Mouse (Mus musculus) midbrain, embryonic 12.5 days (tissue): Measurements from ENCODE around the gene Sash1. TPM values are rescaled to one million over a fixed set of nuclear protein-coding genes. Genes with fewer than 3 reads are reported as not detected.

Experiments
- ATAC-seq: fragments of 200-750 bp; cut with Nextera tagmentation; 2 replicates; pipeline ENCODE4 v1.8.0; 2017; ENCODE audit warnings: low read depth, moderate TSS enrichment, moderate library complexity; ENCODE audit not compliant: low FRiP score
- H3K27ac ChIP-seq: fragments of 300-500 bp; sonication (generic); replicated peaks from 2 replicates; pipeline ENCODE4 v1.5.1; 2016; ENCODE audit warnings: mild to moderate bottlenecking
- H3K27me3 ChIP-seq: fragments of 300-500 bp; sonication (generic); 2 replicates; pipeline ENCODE4 v1.6.1; 2016; ENCODE audit warnings: mild to moderate bottlenecking
- H3K36me3 ChIP-seq: fragments of 300-500 bp; sonication (generic); 2 replicates; pipeline ENCODE4 v1.6.1; 2016
- H3K4me1 ChIP-seq: fragments of 300-500 bp; sonication (generic); 2 replicates; pipeline ENCODE4 v1.6.1; 2016
- H3K4me2 ChIP-seq: fragments of 300-500 bp; sonication (generic); replicated peaks from 2 replicates; pipeline ENCODE4 v1.6.1; 2016; ENCODE audit warnings: mild to moderate bottlenecking, moderate library complexity
- H3K4me3 ChIP-seq: fragments of 300-500 bp; sonication (generic); 2 replicates; pipeline ENCODE4 v1.5.1; 2016; ENCODE audit warnings: mild to moderate bottlenecking
- H3K9ac ChIP-seq: fragments of 300-500 bp; sonication (generic); replicated peaks from 2 replicates; pipeline ENCODE4 v1.6.1; 2016; ENCODE audit warnings: mild to moderate bottlenecking, moderate library complexity
- H3K9me3 ChIP-seq: fragments of 300-500 bp; sonication (generic); 2 replicates; pipeline ENCODE4 v1.6.1; 2016; ENCODE audit warnings: mild to moderate bottlenecking
- WGBS: fragments of 180-500 bp; shearing (Covaris S2); methylation state at CpG from one replicate; pipeline ENCODE4 v1.1.7; 2016; 5-methylcytosine and 5-hydroxymethylcytosine counted together
- polyA plus RNA-seq: library from polyadenylated mRNA; unstranded; fragments of >200 nt; fragmentation: Nextera tagmentation; extraction: Ambion mirVana; gene quantifications from 2 replicates; pipeline ENCODE4 v1.2.1, GENCODE M21; 2016

Sash1 gene
- polyA plus RNA-seq, 1 experiment from 2014 or later, result 6.8 TPM

- ATAC-seq, result no peak
- Histone ChIP-seq H3K36me3 (no peaks in the 10 kb centered on the region), H3K9ac (no peak overlapping the region), H3K9me3 (no peaks in the 10 kb centered on the region), H3K27me3 (no peaks in the 10 kb centered on the region), H3K4me2 (no peak overlapping the region), H3K4me1 (peaks cover 22% of the 10 kb centered on the region), H3K4me3 (no peak overlapping the region), H3K27ac (no peak overlapping the region)
- WGBS, result 97% methylated on average over 9 of the region's 9 CpGs
Measured at GRCm38 (mm10) chr10:8807581-8807980, 78.3 kb downstream of the Sash1 start.

DNA sequence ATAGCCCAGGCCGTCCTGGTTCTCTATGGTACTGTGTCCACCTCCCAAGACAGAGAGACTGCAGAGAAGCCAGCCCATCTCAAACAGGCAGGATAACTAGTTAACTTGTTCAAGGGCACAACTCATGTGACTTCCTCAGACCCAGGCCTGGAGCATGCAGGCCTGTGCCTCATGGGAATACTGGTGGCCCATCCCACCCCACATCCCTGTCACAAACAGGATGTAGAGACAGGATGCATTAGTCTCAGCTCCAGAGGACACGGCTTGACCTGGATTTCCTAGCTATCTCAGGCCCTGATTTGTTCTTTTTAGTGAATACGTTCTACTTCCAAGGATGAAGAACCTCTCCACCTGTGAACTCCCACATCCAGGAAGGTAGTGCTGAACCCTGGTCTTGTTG lies 80.5 kb downstream of the Sash1 start:
- no peaks in the 10 kb centered on the region for H3K27me3 ChIP-seq
- no peak overlapping the region for H3K4me3 ChIP-seq
- no peak overlapping the region for H3K27ac ChIP-seq
- H3K4me2 ChIP-seq, result no peak overlapping the region
- H3K9me3 ChIP-seq, result no peaks in the 10 kb centered on the region
- no peak for ATAC-seq
- H3K36me3 ChIP-seq, result no peaks in the 10 kb centered on the region
- WGBS, result 94% methylated on average over 3 of the region's 3 CpGs
- peaks cover 30% of the 10 kb centered on the region for H3K4me1 ChIP-seq
- H3K9ac ChIP-seq, result no peak overlapping the region

GRCm38 (mm10) chr10:8804292-8804691 lies 81.6 kb downstream of the Sash1 start:
- WGBS, result 31% methylated on average over 8 of the region's 8 CpGs
- Histone ChIP-seq H3K27me3 (no peaks in the 10 kb centered on the region), H3K4me1 (peaks cover 28% of the 10 kb centered on the region), H3K9ac (no peak overlapping the region), H3K4me3 (no peak overlapping the region), H3K4me2 (no peak overlapping the region), H3K27ac (0 out of 2 replicates have a peak overlapping the region, but pooled peaks have one; percentile 21), H3K9me3 (0 out of 2 replicates have a peak, but pooled peaks cover 1% of the 10 kb centered on the region), H3K36me3 (0 out of 2 replicates have a peak, but pooled peaks cover 2% of the 10 kb centered on the region)
- ATAC-seq, result peak; percentile 72

GRCm38 (mm10) chr10:8801719-8802347 lies 84.0 kb downstream of the Sash1 start:
- no peaks in the 10 kb centered on the region for H3K27me3 ChIP-seq
- 0 out of 2 replicates have a peak, but pooled peaks cover 4% of the 10 kb centered on the region for H3K9me3 ChIP-seq
- H3K27ac ChIP-seq, result 0 out of 2 replicates have a peak overlapping the region, but pooled peaks have one; percentile 9
- WGBS, result 76% methylated on average over 12 of the region's 12 CpGs
- no peak overlapping the region for H3K4me3 ChIP-seq
- H3K9ac ChIP-seq, result no peak overlapping the region
- H3K4me1 ChIP-seq, result peaks cover 28% of the 10 kb centered on the region
- no peak for ATAC-seq
- 0 out of 2 replicates have a peak, but pooled peaks cover 9% of the 10 kb centered on the region for H3K36me3 ChIP-seq
- H3K4me2 ChIP-seq, result peak overlapping the region; percentile 28; the same call in 1 of the 2 replicates

DNA sequence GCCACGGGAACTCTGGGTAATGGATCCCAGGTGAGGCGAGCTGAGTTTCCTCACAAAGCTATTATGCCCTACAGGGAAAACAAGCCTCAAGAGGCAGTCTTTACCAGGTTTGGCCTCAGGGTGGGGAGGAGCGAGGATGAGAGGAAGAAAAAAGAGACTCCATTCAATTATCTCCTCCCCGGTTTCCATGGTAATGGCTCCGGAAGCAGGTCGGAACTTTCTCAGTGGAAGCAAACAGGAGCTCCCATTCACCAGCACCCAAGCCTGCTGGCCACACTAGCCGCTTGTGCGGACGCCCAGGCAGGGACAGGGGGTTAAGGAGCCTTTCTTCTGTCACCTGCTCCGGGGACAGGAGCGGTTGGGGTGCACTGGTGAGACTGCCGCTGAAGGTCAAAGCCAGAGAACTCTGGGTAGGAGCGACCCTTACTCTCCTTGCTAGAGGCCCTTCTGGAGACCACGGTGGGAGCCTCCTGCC lies 84.7 kb downstream of the Sash1 start:
- WGBS, result 20% methylated on average over 14 of the region's 14 CpGs
- peak overlapping the region; percentile 28 for H3K4me2 ChIP-seq
- H3K36me3 ChIP-seq, result 0 out of 2 replicates have a peak, but pooled peaks cover 9% of the 10 kb centered on the region
- H3K9me3 ChIP-seq, result 0 out of 2 replicates have a peak, but pooled peaks cover 4% of the 10 kb centered on the region
- no peak overlapping the region for H3K9ac ChIP-seq
- 0 out of 2 replicates have a peak overlapping the region, but pooled peaks have one; percentile 9 for H3K27ac ChIP-seq
- no peak overlapping the region for H3K4me3 ChIP-seq
- no peaks in the 10 kb centered on the region for H3K27me3 ChIP-seq
- peaks cover 28% of the 10 kb centered on the region for H3K4me1 ChIP-seq
- peak; percentile 45 for ATAC-seq

DNA sequence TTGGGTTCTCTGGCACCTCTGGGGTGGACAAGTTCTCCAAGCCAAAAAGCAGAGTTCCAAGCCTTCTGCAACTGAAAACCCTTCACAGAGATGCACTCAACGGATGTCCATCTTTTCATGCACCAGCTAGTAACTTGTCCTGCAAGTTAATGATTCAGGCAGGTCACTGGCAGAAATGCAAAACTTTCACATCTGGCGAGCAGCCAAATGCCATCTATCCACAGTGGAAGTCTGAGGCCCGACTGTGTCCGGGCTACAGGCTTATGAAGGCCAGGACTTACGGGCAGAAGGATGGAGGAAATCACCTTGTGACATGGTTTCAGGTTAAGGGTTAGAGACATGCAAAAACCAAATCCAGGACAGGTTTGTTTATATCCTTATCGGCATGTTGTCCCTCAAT lies 88.0 kb downstream of the Sash1 start:
- H3K27ac ChIP-seq, result no peak overlapping the region
- ATAC-seq, result no peak
- 0 out of 2 replicates have a peak, but pooled peaks cover 9% of the 10 kb centered on the region for H3K36me3 ChIP-seq
- 0 out of 2 replicates have a peak, but pooled peaks cover 4% of the 10 kb centered on the region for H3K9me3 ChIP-seq
- H3K4me1 ChIP-seq, result peaks cover 15% of the 10 kb centered on the region
- 90% methylated on average over 6 of the region's 6 CpGs for WGBS
- H3K27me3 ChIP-seq, result no peaks in the 10 kb centered on the region
- H3K4me2 ChIP-seq, result no peak overlapping the region
- no peak overlapping the region for H3K4me3 ChIP-seq
- no peak overlapping the region for H3K9ac ChIP-seq

DNA sequence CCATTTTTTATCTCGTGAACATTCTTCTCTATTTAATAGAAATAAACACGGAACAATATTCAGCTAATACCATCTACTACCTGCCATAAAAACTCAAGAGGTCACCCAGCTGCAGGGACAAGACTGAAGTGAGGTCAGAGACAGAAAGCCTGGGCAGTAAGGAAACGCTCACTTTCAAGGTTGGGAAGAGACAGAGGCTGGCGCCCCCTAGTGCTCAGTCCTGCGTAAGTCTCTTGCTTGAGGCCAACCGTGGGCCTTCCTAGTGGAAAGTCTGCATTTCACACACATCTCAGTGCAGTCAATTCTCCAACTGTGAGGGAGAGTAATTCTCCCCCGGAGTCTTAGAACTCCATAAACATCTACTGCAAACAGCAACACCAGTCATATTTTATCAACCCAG lies 90.5 kb downstream of the Sash1 start:
- Histone ChIP-seq H3K36me3 (0 out of 2 replicates have a peak, but pooled peaks cover 9% of the 10 kb centered on the region), H3K27ac (no peak overlapping the region), H3K4me1 (no peaks in the 10 kb centered on the region), H3K9ac (no peak overlapping the region), H3K27me3 (no peaks in the 10 kb centered on the region), H3K9me3 (0 out of 2 replicates have a peak, but pooled peaks cover 4% of the 10 kb centered on the region), H3K4me3 (no peak overlapping the region), H3K4me2 (no peak overlapping the region)
- 39% methylated on average over 7 of the region's 7 CpGs for WGBS
- ATAC-seq, result peak; percentile 51; the same call in 1 of the 2 replicates

GRCm38 (mm10) chr10:8792412-8792811 lies 93.5 kb downstream of the Sash1 start:
- no peaks in the 10 kb centered on the region for H3K4me1 ChIP-seq
- H3K4me3 ChIP-seq, result no peak overlapping the region
- 72% methylated on average over 5 of the region's 5 CpGs for WGBS
- no peak overlapping the region for H3K4me2 ChIP-seq
- ATAC-seq, result peak; percentile 58
- H3K36me3 ChIP-seq, result no peaks in the 10 kb centered on the region
- H3K27me3 ChIP-seq, result no peaks in the 10 kb centered on the region
- no peak overlapping the region for H3K27ac ChIP-seq
- no peaks in the 10 kb centered on the region for H3K9me3 ChIP-seq
- H3K9ac ChIP-seq, result no peak overlapping the region

GRCm38 (mm10) chr10:8789096-8789495 lies 96.8 kb downstream of the Sash1 start:
- peaks cover 11% of the 10 kb centered on the region; the same call in 1 of the 2 replicates for H3K4me1 ChIP-seq
- H3K9ac ChIP-seq, result no peak overlapping the region
- no peak overlapping the region for H3K4me2 ChIP-seq
- no peak overlapping the region for H3K4me3 ChIP-seq
- no peak for ATAC-seq
- no peaks in the 10 kb centered on the region for H3K9me3 ChIP-seq
- 0 out of 2 replicates have a peak, but pooled peaks cover 2% of the 10 kb centered on the region for H3K36me3 ChIP-seq
- no peaks in the 10 kb centered on the region for H3K27me3 ChIP-seq
- whole genome bisulfite sequencing, result 97% methylated on average over 6 of the region's 6 CpGs
- no peak overlapping the region for H3K27ac ChIP-seq

GRCm38 (mm10) chr10:8787221-8787620 lies 98.6 kb downstream of the Sash1 start:
- H3K4me2 ChIP-seq, result no peak overlapping the region
- peaks cover 11% of the 10 kb centered on the region; the same call in 1 of the 2 replicates for H3K4me1 ChIP-seq
- no peak overlapping the region for H3K4me3 ChIP-seq
- 65% methylated on average over 2 of the region's 2 CpGs for WGBS
- H3K36me3 ChIP-seq, result 0 out of 2 replicates have a peak, but pooled peaks cover 8% of the 10 kb centered on the region
- ATAC-seq, result no peak
- H3K27me3 ChIP-seq, result no peaks in the 10 kb centered on the region
- no peak overlapping the region for H3K9ac ChIP-seq
- H3K9me3 ChIP-seq, result no peaks in the 10 kb centered on the region
- no peak overlapping the region for H3K27ac ChIP-seq

- no peak overlapping the region for H3K4me2 ChIP-seq
- no peak overlapping the region for H3K4me3 ChIP-seq
- 38% methylated on average over 11 of the region's 11 CpGs for WGBS
- no peaks in the 10 kb centered on the region for H3K9me3 ChIP-seq
- no peak overlapping the region for H3K9ac ChIP-seq
- H3K27ac ChIP-seq, result no peak overlapping the region
- ATAC-seq, result no peak
- 0 out of 2 replicates have a peak, but pooled peaks cover 8% of the 10 kb centered on the region for H3K36me3 ChIP-seq
- peaks cover 11% of the 10 kb centered on the region; the same call in 1 of the 2 replicates for H3K4me1 ChIP-seq
- H3K27me3 ChIP-seq, result no peaks in the 10 kb centered on the region
Measured at GRCm38 (mm10) chr10:8785451-8786145, 100.3 kb downstream of the Sash1 start.
